Mouse (Mus musculus) midbrain, embryonic 14.5 days (tissue): ENCODE measurements around the gene Olfr547. TPM values are rescaled to one million over a fixed set of nuclear protein-coding genes. Genes with fewer than 3 reads are reported as not detected.
A peak's percentile ranks its signal among the peaks of the same experiment; 100 is the strongest.
"Not testable (repeated sequence)": the region's sequence is repeated elsewhere in the genome, so short reads cannot be mapped to it uniquely, and the experiment has no call there.

Experiments used
- ATAC-seq: fragments of 200-750 bp; cut with Nextera tagmentation; 2 replicates; pipeline ENCODE4 v1.8.0; 2017; ENCODE audit warnings: moderate number of reproducible peaks, moderate library complexity; ENCODE audit not compliant: low FRiP score, low TSS enrichment
- DNase-seq: peaks from one replicate; pipeline ENCODE4 v3.0.0-alpha.2; 2015
- H3K27ac ChIP-seq: fragments of 300-500 bp; sonication (generic); replicated peaks from 2 replicates; pipeline ENCODE4 v1.5.1; 2014; ENCODE audit warnings: mild to moderate bottlenecking, low read depth, low read length, moderate library complexity
- H3K27me3 ChIP-seq: fragments of 300-500 bp; sonication (generic); 2 replicates; pipeline ENCODE4 v1.6.1; 2014; ENCODE audit warnings: low read length, control low read depth, mixed read lengths; ENCODE audit not compliant: control insufficient read depth, insufficient read depth
- H3K36me3 ChIP-seq: fragments of 300-500 bp; sonication (generic); 2 replicates; pipeline ENCODE4 v1.6.1; 2014; ENCODE audit warnings: low read length, control low read depth; ENCODE audit not compliant: control insufficient read depth, insufficient read depth
- H3K4me1 ChIP-seq: fragments of 300-500 bp; sonication (generic); 2 replicates; pipeline ENCODE4 v1.6.1; 2014; ENCODE audit warnings: mild to moderate bottlenecking, antibody characterized with exemption, low read length, control low read depth; ENCODE audit not compliant: control insufficient read depth, insufficient read depth
- H3K4me2 ChIP-seq: fragments of 300-500 bp; sonication (generic); 2 replicates; pipeline ENCODE4 v1.6.1; 2014; ENCODE audit warnings: mild to moderate bottlenecking, low read length, moderate library complexity
- H3K4me3 ChIP-seq: fragments of 300-500 bp; sonication (generic); replicated peaks from 2 replicates; pipeline ENCODE4 v1.5.1; 2014; ENCODE audit warnings: low read depth, low read length
- H3K9ac ChIP-seq: fragments of 300-500 bp; sonication (generic); replicated peaks from 2 replicates; pipeline ENCODE4 v1.6.1; 2014; ENCODE audit warnings: mild to moderate bottlenecking, low read length, moderate library complexity
- H3K9me3 ChIP-seq: fragments of 300-500 bp; sonication (generic); 2 replicates; pipeline ENCODE4 v1.6.1; 2016; ENCODE audit warnings: low read length, control low read depth, mixed read lengths; ENCODE audit not compliant: control insufficient read depth
- WGBS: fragments of 180-500 bp; shearing (Covaris S2); extraction: QIAGEN DNeasy Blood & Tissue Kit; methylation state at CpG from one replicate; pipeline ENCODE4 v1.1.7; 2014; 5-methylcytosine and 5-hydroxymethylcytosine counted together
- polyA plus RNA-seq: library from polyadenylated mRNA; unstranded; fragments of >200 nt; fragmentation: Nextera tagmentation; extraction: Ambion mirVana; gene quantifications from 2 replicates; pipeline ENCODE4 v1.2.1, GENCODE M21; 2014

Olfr547 gene
- not detected in 2 replicates for polyA plus RNA-seq

GRCm38 (mm10) chr7:102534449-102534848 lies at the start of gene Olfr547:
Gene Olfr547 (plus strand): TSS chr7:102534749.
- H3K9me3 ChIP-seq, result no peaks in the 10 kb centered on the region
- H3K9ac ChIP-seq, result no peak within 1 kb of the TSS
- no peak within 1 kb of the TSS for H3K27ac ChIP-seq
- H3K4me1 ChIP-seq, result no peaks in the 10 kb centered on the region
- ATAC-seq (no peak), DNase-seq (no peak)
- WGBS, result 83% methylated on average over 1 of the region's 1 CpGs
- H3K4me2 ChIP-seq, result no peak within 1 kb of the TSS
- H3K4me3 ChIP-seq, result no peak within 1 kb of the TSS
- H3K36me3 ChIP-seq, result no peaks in the 10 kb centered on the region
- no peaks in the 10 kb centered on the region for H3K27me3 ChIP-seq

- H3K4me1 ChIP-seq, H3K36me3 ChIP-seq, H3K9me3 ChIP-seq, H3K27me3 ChIP-seq, H3K4me3 ChIP-seq, H3K4me2 ChIP-seq, DNase-seq, H3K27ac ChIP-seq, ATAC-seq, H3K9ac ChIP-seq: not testable (repeated sequence)
- WGBS, result 78% methylated on average over 8 of the region's 8 CpGs
Measured at GRCm38 (mm10) chr7:102484766-102485165, 49.8 kb upstream of the Olfr547 start.

- H3K9ac ChIP-seq, result no peak overlapping the region
- no peaks in the 10 kb centered on the region for H3K9me3 ChIP-seq
- no peak for ATAC-seq
- WGBS, result 80% methylated on average over 1 of the region's 1 CpGs
- DNase-seq, result no peak
- no peak overlapping the region for H3K4me2 ChIP-seq
- H3K4me3 ChIP-seq, result no peak overlapping the region
- no peaks in the 10 kb centered on the region for H3K36me3 ChIP-seq
- no peaks in the 10 kb centered on the region for H3K27me3 ChIP-seq
- H3K27ac ChIP-seq, result no peak overlapping the region
- no peaks in the 10 kb centered on the region for H3K4me1 ChIP-seq
Measured at GRCm38 (mm10) chr7:102486105-102486504, 48.4 kb upstream of the Olfr547 start.

- no peak for ATAC-seq
- no peak within 1 kb of the TSS for H3K4me3 ChIP-seq
- WGBS, result 36% methylated on average over 1 of the region's 1 CpGs
- H3K9ac ChIP-seq, result no peak within 1 kb of the TSS
- H3K9me3 ChIP-seq, result no peaks in the 10 kb centered on the region
- H3K27me3 ChIP-seq, result no peaks in the 10 kb centered on the region
- H3K4me1 ChIP-seq, result no peaks in the 10 kb centered on the region
- no peak for DNase-seq
- H3K4me2 ChIP-seq, result no peak within 1 kb of the TSS
- H3K27ac ChIP-seq, result no peak within 1 kb of the TSS
- no peaks in the 10 kb centered on the region for H3K36me3 ChIP-seq
Measured at GRCm38 (mm10) chr7:102488161-102488560, 46.4 kb upstream of the Olfr547 start, which contains the start of gene Olfr544. Gene Olfr544 (minus strand): TSS chr7:102488313.

- H3K27ac ChIP-seq, H3K36me3 ChIP-seq, H3K4me1 ChIP-seq, H3K9me3 ChIP-seq, H3K4me3 ChIP-seq, ATAC-seq, H3K9ac ChIP-seq, DNase-seq, H3K27me3 ChIP-seq, H3K4me2 ChIP-seq: not testable (repeated sequence)
- whole genome bisulfite sequencing, result 61% methylated on average over 7 of the region's 7 CpGs
Measured at GRCm38 (mm10) chr7:102494416-102494815, 40.1 kb upstream of the Olfr547 start.

GRCm38 (mm10) chr7:102499473-102499872 lies 35.1 kb upstream of the Olfr547 start, which contains the start of gene Olfr545:
Gene Olfr545 (minus strand): TSS chr7:102499573.
- Histone ChIP-seq H3K36me3 (no peaks in the 10 kb centered on the region), H3K9ac (no peak within 1 kb of the TSS), H3K27ac (no peak within 1 kb of the TSS), H3K9me3 (no peaks in the 10 kb centered on the region), H3K4me2 (no peak within 1 kb of the TSS), H3K4me1 (no peaks in the 10 kb centered on the region), H3K4me3 (no peak within 1 kb of the TSS), H3K27me3 (no peaks in the 10 kb centered on the region)
- no peak for ATAC-seq
- 75% methylated on average over 3 of the region's 3 CpGs for WGBS
- no peak for DNase-seq

- no peaks in the 10 kb centered on the region for H3K36me3 ChIP-seq
- 87% methylated on average over 5 of the region's 5 CpGs for WGBS
- H3K4me3 ChIP-seq, result no peak overlapping the region
- no peak overlapping the region for H3K9ac ChIP-seq
- no peak overlapping the region for H3K4me2 ChIP-seq
- H3K27me3 ChIP-seq, result no peaks in the 10 kb centered on the region
- H3K27ac ChIP-seq, result no peak overlapping the region
- H3K4me1 ChIP-seq, result no peaks in the 10 kb centered on the region
- no peak for DNase-seq
- no peak for ATAC-seq
- H3K9me3 ChIP-seq, result no peaks in the 10 kb centered on the region
Measured at GRCm38 (mm10) chr7:102501986-102502385, 32.6 kb upstream of the Olfr547 start.

GRCm38 (mm10) chr7:102506848-102507247 lies 27.7 kb upstream of the Olfr547 start:
- H3K36me3 ChIP-seq, result no peaks in the 10 kb centered on the region
- H3K4me1 ChIP-seq, result no peaks in the 10 kb centered on the region
- no peak overlapping the region for H3K4me2 ChIP-seq
- H3K27me3 ChIP-seq, result no peaks in the 10 kb centered on the region
- no peaks in the 10 kb centered on the region for H3K9me3 ChIP-seq
- no peak overlapping the region for H3K9ac ChIP-seq
- WGBS, result 44% methylated on average over 3 of the region's 3 CpGs
- DNase-seq (peak; percentile 86), ATAC-seq (peak; percentile 75)
- no peak overlapping the region for H3K4me3 ChIP-seq
- no peak overlapping the region for H3K27ac ChIP-seq

GRCm38 (mm10) chr7:102508066-102508465 lies 26.5 kb upstream of the Olfr547 start:
- H3K4me3 ChIP-seq, result no peak overlapping the region
- 90% methylated on average over 9 of the region's 9 CpGs for WGBS
- no peaks in the 10 kb centered on the region for H3K36me3 ChIP-seq
- no peak overlapping the region for H3K4me2 ChIP-seq
- DNase-seq, result no peak
- H3K4me1 ChIP-seq, result 0 out of 2 replicates have a peak, but pooled peaks cover 3% of the 10 kb centered on the region
- H3K9ac ChIP-seq, result no peak overlapping the region
- ATAC-seq, result no peak
- no peaks in the 10 kb centered on the region for H3K9me3 ChIP-seq
- no peak overlapping the region for H3K27ac ChIP-seq
- no peaks in the 10 kb centered on the region for H3K27me3 ChIP-seq
